Mouse (Mus musculus) naive thymus-derived CD4-positive, alpha-beta T cell, adult 5 months (primary cell): Measurements from ENCODE around the gene Magea4. TPM values are rescaled to one million over a fixed set of nuclear protein-coding genes. Genes with fewer than 3 reads are reported as not detected.

Experiments
- polyA plus RNA-seq: library from polyadenylated mRNA; unstranded; fragments of 100-300 nt; shearing (Covaris generic); gene quantifications from one replicate; pipeline ENCODE4 v1.2.1, GENCODE M21; 2017

The Magea4 gene
- not detected for polyA plus RNA-seq

DNA sequence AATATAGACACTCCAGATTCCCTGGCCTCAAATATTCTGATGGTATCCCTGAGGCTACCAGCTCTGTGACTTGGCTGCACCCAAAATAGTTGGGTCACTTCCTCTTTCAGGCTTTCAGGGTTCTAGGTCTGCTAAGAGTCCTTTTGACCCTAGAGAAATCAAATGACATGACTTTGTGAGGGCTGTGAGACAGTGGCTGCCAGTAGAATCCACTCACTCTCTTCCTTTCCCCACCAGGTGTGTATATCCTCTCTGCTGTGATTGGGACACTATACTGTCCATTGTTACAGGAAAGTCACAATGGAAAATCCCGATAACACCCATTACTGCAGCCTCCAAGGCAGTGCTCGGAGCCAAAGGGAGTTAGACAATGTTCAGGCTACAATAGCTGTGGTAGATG lies at the start of gene Magea4:
Gene Magea4, plus strand, starts transcription at position 301 of the 400 bp plus-strand sequence.

Other genes starting within 250 kb of the Magea4 start
- gene Fate1, start 249.0 kb upstream of the Magea4 start, polyA plus RNA-seq = not detected
- not detected for gene Cnga2, start 230.2 kb upstream of the Magea4 start, polyA plus RNA-seq
- gene Gabre, start 52.8 kb downstream of the Magea4 start, polyA plus RNA-seq = not detected
- gene Magea10, start 164.8 kb downstream of the Magea4 start, polyA plus RNA-seq = not detected